Mouse (Mus musculus) spleen, postnatal 10 days (tissue): ENCODE measurements around the gene Hist1h2bm.

Experiments used
- DNase-seq, 2 experiments: peaks; one replicate each; pipeline ENCODE4 v3.0.0; 2021 to 2022; ENCODE audit warnings: low spot score in 2 of 2

The Hist1h2bm gene

GRCm38 (mm10) chr13:21727948-21728572 lies 6.2 kb downstream of the Hist1h2bm start:
- DNase-seq = no peak

- no peak for DNase-seq
Measured at GRCm38 (mm10) chr13:21729544-21729943, 7.7 kb downstream of the Hist1h2bm start.

DNA sequence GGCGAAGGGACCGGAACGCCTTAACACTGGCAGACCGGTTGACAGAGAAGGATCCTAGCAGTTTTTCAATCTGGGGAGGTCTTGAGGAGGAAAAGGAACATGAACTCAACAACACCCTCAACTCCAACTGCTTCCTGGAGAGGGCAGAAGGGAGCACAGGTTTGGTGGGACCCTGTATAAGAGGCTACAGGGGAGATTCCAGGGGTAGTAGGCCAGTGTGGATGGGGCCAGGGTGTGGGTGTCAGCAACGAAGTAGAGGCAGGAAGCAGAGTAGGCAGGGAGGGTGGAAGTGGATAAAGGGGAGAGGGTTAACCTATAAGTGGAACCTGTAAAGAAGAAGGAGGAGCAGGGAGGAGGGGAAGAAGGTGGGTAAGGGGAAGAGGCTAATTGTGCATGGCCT lies 11.6 kb downstream of the Hist1h2bm start:
- peak in 1 of 2 experiments; percentile 29 for DNase-seq

DNA sequence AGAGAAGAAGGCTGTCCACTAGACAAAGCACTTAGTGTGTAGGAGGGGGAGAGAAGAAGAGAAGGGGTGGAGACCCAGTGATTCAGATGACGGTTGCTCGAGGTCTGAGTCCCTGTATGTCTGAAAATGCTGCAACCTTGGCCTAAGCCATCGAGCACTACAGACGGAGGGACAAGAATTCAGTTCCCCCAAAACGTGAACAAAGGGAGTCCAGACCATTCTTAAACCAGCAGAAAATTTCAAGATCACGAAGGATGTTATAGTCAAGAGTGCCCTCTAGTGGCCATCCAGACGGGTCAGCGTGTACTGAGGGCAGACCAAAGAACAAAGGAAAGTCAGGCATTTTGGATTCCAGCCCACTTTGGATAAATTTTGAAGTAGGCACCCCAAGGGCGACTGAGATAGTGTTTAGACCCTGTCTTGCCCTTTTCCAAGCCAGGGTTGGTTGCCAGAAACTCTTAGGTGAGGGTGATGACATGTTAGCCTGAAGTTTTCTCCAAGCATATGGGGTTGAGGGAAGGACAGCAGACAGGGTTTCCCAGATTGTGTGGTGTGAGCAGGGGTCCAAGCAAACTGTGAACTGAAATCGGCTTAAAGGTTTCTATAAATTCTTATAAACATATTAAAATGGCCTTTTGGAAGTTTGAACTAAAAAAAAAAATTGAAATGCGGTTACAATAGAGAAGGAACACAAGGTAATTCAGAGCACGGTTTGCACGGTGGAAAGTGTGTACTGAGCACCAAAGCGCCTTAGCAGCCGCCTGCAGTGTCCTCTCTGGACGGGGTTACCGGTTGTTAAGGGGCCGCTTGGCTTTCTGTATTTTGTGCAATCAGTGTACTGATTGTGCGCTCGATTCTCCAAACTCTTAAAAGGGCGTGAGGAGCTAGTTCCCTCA lies 12.4 kb downstream of the Hist1h2bm start:
- DNase-seq = peak; percentile 77 to 83

- peak; percentile 76 to 89 for DNase-seq
Measured at GRCm38 (mm10) chr13:21734906-21735767, 13.3 kb downstream of the Hist1h2bm start, which contains the start of gene Hist1h4j. TSS of gene Hist1h4j (plus strand) at chr13:21735064.

- no peak for DNase-seq
Measured at GRCm38 (mm10) chr13:21745006-21745405, 23.2 kb downstream of the Hist1h2bm start.

GRCm38 (mm10) chr13:21749387-21750158 lies 27.7 kb downstream of the Hist1h2bm start:
- DNase-seq = peak in 1 of 2 experiments; percentile 23

DNA sequence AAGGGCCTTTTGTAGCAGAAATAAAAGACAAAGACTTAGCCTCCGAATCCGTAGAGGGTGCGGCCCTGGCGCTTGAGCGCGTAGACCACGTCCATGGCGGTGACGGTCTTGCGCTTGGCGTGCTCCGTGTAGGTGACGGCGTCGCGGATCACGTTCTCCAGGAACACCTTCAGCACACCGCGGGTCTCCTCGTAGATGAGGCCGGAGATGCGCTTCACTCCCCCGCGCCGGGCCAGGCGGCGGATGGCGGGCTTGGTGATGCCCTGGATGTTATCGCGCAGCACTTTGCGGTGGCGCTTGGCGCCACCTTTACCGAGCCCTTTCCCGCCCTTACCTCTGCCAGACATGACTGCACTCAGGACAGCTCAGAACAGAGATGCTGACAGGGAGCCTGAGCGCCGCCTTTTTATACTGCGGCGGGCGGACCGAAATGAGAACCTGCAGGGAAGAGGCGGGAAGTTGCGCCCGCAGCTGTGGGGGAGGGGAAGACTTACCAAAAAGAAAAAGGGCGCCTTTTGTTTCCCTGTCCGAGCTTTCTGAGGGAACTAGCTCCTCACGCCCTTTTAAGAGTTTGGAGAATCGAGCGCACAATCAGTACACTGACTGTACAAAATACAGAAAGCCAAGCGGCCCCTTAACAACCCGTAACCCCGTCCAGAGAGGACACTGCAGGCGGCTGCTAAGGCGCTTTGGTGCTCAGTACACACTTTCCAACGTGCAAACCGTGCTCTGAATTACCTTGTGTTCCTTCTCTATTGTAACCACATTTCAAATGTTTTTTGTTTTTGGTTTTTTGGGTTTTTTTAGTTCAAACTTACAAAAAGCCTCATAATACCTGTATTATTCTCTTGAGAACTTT lies 28.5 kb downstream of the Hist1h2bm start, which contains the start of gene Hist1h4k:
Gene Hist1h4k, minus strand, starts transcription at position 347 of the 859 bp plus-strand sequence.
- DNase-seq = peak; percentile 96 to 98

DNA sequence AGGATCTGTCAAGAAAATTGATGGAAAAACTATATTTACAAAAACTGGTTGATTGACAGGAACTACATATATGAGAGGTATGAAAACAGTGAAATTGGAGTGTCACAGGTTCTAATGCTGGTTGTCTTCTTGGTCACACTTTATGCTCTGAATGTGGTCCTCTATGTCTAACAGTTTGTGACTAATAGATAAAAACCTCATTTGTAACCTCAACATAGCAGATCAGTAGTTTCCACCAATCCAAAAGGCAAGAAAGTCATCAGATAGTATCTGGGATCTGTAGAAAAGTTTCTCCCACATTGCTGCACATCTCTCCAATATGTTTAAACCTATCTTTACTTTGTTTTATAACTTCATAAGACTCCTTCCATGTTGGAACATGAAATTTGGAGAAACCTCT lies 29.6 kb downstream of the Hist1h2bm start:
- no peak for DNase-seq

GRCm38 (mm10) chr13:21751827-21752226 lies 30.0 kb downstream of the Hist1h2bm start:
- peak; percentile 24 to 35 for DNase-seq

DNA sequence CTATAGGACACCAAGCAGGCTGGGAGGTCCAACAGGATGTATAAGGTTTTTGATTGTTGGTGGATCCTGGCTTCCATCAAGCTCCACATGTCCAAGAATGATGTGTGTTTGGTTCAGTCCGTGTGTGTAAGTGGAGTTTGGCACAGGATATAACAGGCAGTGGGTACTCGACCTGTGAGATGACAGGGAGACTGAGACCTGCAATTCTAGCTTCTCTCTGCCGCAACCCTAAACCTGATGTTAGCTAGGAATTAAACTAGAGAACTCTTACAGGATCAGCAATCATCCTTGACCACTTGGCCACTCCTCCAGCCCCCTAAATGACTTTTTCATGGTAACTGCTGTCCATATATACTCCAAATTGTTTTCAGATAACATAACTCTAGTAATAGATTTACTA lies 30.5 kb downstream of the Hist1h2bm start:
- DNase-seq = peak; percentile 49 to 56

GRCm38 (mm10) chr13:21753051-21753523 lies 31.2 kb downstream of the Hist1h2bm start:
- DNase-seq = no peak

DNA sequence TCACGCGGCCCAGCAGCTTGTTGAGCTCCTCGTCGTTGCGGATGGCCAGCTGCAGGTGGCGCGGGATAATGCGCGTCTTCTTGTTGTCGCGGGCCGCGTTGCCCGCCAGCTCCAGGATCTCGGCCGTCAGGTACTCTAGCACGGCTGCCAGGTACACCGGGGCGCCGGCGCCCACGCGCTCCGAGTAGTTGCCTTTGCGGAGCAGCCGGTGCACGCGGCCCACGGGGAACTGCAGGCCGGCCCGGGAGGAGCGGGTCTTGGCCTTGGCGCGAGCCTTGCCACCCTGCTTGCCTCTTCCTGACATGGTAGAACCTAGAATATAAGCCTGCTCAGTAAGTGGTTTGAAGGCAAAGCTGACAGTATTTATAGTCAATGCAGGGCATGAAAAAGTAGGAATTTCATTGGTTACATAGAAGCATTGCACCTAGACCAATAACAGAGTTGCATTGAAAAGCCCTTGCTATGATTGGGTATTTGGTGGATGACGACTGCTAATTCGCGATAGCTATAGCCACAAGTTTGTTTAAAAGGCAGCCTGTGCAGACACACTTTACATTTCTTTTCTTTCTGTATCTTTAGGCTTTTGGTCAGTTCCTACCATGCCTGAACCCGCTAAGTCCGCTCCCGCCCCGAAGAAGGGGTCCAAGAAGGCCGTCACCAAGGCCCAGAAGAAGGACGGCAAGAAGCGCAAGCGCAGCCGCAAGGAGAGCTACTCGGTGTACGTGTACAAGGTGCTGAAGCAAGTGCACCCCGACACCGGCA lies 31.9 kb downstream of the Hist1h2bm start, which contains the start of the genes Hist1h2ak and Hist1h2bn:
Gene Hist1h2ak, minus strand, starts transcription at position 304 of the 762 bp plus-strand sequence.
Gene Hist1h2bn, plus strand, starts transcription at position 600 of the 762 bp plus-strand sequence.
- DNase-seq = peak; percentile 84 to 86

- DNase-seq = peak; percentile 61 to 81
Measured at GRCm38 (mm10) chr13:21754294-21755001, 32.6 kb downstream of the Hist1h2bm start.

DNA sequence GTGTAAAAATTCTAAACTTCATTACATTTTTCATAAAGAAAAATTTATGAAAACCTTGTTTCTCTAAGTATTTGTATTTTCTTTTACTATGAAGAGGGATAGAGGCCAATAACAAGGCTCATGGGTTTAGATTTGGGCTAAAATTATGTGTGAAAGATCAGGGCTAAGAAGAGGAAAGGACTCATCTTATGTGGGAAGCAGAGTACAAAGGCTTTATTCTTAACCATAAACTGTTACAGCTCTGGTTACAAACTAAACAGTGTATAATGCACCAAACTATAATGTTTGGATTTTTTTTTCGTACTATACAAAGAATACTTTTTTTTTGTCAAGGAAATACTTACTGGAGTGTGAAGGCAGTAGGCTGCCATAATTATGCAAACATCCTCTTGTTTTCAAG lies 33.9 kb downstream of the Hist1h2bm start:
- no peak for DNase-seq
